Mouse (Mus musculus) frontal cortex, postnatal 14 days (tissue): Measurements from ENCODE around the gene Bpgm.

Source experiments
- DNase-seq, 2 experiments: peaks; one replicate each; pipeline ENCODE4 v3.0.0; 2022; ENCODE audit warnings: low spot score in 2 of 2

Gene Bpgm

DNA sequence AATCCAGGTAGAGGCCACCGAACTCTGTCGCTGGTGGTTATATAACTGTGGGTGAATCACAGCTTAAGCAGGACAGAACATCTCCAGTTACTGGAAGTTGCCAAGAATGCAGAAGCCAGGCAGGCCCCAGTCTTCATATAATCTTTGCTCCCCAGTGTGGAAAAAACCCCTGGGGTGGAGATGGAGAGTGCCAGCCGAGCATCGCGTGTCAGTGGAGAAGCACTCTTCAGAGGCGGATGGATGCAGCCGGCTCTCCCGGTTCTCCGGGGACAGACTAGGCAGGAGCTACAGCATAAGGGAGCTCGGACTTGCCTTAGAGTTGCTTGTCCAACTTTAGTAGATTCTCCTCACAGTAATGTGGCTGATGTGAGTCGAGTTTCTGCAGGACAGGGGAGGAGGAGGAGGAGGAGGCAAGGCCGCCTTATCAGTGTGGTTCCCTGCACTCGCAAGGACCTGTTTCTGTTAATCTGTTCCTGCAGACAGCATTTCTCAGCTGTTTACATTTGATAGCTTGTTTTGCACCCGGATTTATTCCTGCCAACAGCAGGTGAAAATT, 10.1 kb downstream of the Bpgm start:
- no peak for DNase-seq

DNA sequence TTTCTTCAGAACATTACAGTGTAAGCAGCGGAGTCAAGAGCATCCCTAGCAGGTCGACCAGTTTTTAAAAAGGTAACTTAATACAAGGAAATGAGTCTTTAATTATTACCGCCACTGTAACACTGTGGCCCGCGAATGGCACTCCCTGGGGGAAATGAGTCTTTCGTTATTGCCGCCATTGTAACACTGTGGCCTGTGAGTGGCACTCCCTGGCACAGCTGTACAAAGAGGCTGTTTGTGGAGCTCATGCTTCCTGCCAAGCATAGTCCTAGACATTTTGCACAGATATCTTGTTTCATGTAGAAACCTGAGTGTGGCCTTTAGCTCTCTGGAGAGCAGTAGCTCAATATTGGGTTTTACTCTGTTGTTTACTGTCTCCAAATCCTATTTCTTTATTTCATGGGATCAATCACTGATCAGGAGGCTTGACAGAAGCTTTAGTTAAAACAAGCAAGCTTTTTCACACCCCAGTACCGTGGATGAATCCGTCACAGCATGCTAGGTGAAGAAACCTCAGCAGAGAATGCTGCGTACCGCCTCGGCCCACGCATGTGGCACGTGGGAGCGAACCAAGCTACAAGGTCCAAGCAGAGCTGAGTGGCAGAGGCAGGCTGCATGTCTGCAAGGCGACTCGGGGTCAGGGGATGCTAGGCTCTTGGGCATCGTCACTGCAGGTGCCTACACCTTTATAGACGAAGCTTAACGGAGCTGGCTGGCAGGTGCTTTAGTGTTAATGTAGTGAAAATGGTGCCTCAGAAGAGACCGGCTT, 17.5 kb downstream of the Bpgm start:
- DNase-seq: no peak

- DNase-seq: no peak
Observed at GRCm38 (mm10) chr6:34495140-34495551, 19.1 kb downstream of the Bpgm start.

GRCm38 (mm10) chr6:34497991-34498625, 22.1 kb downstream of the Bpgm start:
- DNase-seq: no peak

GRCm38 (mm10) chr6:34502291-34502690, 26.3 kb downstream of the Bpgm start:
- no peak for DNase-seq

GRCm38 (mm10) chr6:34505957-34506356, 29.9 kb downstream of the Bpgm start:
- no peak for DNase-seq

GRCm38 (mm10) chr6:34507581-34507980, 31.6 kb downstream of the Bpgm start:
- DNase-seq: no peak

DNA sequence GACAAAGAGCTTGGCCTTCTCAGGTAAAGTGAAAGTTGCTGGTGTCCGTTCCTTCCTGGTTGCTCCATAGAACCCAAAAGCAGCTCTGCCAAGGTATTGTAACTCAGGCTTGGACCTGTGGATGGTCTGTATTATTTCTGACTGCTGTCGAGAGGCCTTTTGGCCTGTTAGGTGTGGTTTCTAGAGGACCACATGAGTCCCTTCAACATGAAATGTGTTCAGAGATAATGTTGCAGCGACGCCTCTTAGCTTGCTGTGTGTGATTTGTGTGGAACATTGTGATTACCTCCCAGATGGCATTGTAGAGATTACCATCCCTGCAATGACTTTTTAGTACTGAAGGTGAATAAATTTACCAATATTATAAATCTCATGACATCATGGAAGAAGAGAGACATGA, 32.0 kb downstream of the Bpgm start:
- DNase-seq: no peak

- no peak for DNase-seq
Observed at GRCm38 (mm10) chr6:34510277-34510676, 34.3 kb downstream of the Bpgm start.

DNA sequence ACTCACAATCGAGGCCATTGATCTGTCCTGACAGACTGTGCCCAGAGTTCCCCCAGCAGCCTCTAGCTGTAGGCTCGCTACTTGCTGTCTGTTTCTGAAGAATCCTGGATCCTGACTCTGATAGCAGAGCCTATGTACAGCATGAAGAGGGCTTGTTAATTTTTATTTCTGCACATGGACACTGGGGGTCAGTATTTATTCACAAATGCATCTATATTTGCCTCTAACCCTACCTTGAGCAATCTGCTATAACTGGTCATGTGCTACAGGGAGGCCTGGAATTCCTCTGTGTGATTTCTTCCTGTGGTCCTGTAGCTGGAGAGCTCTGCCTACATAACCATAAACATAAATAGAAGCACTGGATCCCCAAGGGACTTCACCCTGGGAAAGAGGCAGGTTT, 35.4 kb downstream of the Bpgm start:
- no peak for DNase-seq

DNA sequence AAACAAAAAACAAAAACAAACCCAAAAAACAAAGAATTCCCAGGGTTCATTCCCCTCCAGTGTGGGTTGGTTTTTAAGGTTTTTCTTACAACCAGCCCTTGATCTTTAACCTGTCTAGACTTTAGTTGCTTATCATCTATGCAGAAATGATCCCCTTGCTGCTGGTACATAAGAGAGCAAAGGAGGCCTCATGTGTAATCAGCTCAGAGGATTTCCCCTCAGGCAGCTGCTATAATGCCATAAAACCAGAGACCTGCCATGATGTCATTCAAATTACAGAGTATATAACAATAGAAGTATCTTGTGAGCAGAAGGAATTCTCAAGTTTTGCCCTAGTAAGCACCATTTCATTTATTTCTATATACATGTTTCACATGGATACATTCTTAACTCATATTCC, 36.7 kb downstream of the Bpgm start:
- DNase-seq: no peak

- DNase-seq: peak in 1 of 2 experiments; percentile 14
Observed at GRCm38 (mm10) chr6:34514655-34515054, 38.6 kb downstream of the Bpgm start.

DNA sequence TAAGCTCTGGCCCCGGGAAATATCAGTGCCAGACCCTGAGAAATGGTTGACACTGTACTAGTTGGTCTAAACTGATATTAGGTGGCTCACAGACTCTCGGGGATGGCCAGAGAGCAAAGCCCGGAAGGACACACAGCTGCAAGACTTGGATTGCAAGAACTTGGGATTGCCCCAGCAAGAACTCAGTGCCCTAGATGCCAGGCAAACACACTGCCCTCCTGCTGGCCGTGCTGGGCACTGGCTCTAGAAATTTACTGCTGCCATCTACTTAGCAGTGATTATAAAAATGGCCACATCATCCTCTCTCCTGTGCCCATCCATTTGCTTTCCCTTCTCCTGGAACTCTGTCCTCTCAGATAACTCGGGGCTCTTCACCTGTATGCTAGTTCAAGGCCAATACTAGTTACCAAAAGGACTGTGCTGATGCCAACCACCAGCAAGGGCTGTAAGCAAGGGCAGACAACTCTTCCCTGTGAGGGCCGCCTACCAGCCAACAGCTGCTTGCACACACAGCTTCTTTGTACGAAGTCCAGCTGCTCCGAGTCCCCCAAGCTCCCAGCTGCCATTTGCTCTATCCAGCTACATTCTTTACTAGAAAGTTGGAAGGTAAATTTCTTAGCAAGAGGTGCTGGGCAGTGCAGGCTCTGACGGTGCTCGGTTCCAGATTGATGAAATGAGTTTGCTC, 39.2 kb downstream of the Bpgm start:
- DNase-seq: no peak

- DNase-seq: no peak
Observed at GRCm38 (mm10) chr6:34515783-34516099, 39.7 kb downstream of the Bpgm start.

- DNase-seq: no peak
Observed at GRCm38 (mm10) chr6:34517750-34518149, 41.7 kb downstream of the Bpgm start.

- DNase-seq: no peak
Observed at GRCm38 (mm10) chr6:34519087-34519486, 43.1 kb downstream of the Bpgm start.

DNA sequence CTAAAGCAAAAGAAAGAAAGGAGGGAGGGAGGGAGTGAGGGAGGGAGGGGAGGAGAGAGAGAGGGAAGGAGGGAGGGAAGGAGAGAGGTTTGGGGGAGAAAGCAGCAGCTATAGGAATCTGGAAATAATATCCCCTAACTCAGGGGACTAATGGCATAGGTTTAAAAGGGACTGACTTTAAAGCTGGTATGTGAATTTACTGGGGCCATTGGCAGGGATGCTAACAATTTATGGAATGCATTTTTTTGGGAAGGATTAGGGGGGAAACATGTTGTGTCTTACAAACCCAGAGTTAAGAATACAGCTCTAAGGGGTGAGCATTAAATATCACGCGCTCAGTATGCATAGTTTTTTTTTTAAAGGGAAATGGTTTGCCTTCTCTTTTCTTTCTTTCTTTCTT, 44.5 kb downstream of the Bpgm start:
- DNase-seq: no peak

DNA sequence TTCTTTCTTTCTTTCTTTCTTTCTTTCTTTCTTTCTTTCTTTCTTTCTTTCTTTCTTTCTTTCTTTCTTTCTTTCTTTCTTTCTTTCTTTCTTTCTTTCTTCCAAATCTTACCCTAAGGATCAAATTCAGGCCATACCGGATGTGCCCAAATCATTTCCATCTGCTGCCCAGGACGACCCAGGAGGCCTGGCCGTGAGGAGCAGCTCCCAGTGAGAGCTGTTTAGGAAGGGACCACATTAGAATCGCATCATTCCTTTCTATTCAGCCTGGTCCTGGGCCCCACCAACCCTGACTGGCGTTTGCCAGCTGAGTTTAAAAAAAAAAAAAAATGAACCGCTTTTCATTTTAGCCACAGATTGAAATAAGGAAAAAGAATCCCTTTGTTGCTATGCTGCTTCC, 44.9 kb downstream of the Bpgm start:
- no peak for DNase-seq

DNA sequence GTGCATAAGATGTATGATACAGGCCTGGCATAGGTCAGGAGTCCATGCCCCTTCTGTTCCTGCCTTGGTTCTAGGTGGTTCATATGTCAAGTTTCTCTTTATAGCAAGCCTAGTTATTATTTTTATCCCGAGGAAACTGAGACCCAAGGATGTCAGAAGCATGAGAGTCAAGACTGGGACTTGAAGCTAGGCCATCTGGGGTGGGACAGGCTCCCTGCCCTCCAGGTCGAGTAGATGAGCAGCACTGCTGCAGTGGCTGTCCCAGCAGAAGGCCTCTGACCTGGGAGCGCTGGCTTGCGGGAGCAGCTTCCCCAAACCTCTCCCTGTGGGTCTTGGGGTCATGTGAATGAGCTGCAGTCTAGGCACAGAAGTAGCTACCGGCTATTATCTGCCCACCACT, 47.5 kb downstream of the Bpgm start:
- DNase-seq: no peak

DNA sequence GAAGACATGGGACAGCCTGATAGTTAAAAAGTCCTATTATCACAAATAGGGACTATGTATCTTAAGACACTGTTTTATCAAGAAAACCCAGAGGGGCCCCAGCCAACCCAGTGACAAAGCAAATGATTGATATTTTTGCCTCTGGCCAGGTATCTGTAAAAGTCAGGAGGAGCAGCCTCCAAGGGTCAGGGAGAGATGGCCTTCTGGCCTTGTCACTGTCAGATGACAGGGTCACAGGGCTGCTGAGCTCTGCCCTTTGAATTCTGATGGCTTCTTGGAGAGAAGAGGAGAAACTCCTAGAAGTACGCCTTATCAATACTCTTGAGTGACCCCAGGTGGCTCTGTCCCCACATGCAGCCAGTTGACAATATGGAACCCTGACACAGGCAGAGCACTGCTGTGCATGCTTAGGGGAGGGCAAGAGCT, 49.5 kb downstream of the Bpgm start:
- no peak for DNase-seq

DNA sequence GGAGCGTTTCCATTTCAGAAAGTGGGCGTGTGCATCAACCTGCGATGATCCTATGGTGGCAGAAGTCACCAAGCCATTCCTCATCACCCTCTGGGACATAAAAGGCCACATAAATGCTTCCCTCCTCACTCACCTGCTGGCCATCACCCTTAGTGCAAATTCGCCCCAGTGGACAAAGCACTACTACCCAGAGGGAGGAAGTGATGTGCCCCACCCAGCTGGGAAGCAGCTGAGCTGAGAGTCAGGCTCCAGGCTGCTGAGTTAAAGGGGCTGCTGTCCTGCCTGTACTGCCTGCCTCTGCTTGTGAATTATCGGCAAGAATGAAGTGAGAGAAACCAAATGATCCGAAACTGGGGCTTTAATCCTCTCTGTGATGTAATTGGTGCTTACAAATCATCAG, 49.9 kb downstream of the Bpgm start:
- DNase-seq: no peak

DNA sequence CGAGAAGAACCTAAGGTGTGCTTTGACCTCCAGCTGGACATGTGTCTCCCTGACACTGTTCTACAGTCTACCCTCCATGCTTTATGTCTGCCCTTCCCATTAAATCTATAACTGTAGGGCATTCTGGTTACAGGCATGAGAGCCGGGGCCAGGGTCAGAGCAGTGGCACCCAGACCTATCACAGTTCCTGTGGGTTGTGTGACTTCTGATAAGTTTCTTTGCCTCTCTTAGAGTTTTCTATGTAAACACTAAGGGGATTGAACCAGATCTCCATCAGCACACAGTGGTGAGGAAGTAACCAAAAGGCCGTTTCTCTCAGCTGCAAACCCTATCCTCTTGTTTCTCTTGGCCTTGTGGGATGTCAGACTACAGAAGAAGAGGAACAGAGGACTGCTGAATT, 50.4 kb downstream of the Bpgm start:
- no peak for DNase-seq

DNA sequence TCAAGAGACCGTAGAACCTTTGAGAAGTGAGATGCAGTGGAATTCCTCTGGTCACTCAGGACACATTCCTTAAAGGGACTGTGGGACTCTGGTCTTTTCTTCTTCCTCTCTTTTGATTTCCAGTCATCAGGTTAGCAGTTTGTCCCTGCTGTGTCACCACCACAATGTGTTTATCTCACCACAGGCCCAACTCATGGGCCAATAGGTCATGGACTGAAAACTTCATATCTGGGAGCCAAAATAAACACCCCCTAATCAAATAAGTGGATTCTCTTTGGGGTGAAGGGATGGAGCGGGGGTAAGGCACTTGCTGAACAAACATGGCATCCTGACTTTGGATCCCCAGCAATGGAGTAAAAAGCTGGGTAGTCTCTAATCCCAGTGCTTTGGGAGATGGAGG, 52.1 kb downstream of the Bpgm start:
- DNase-seq: no peak
